Mouse (Mus musculus): ENCODE measurements at regions not wholly inside any gene's neighbourhood (a gene's known extent, or its start where the extent isn't known, plus 50 kb on each side); places are given as distances from the start of the nearest gene placed in this dataset.

GRCm38 (mm10) chr8:35964932-35965331, 199.3 kb downstream of the Gm19410 start:
- WGBS (ENCODE audit: insufficient replicate concordance): 30% methylated on average over 1 of the region's 1 CpGs
- TF ChIP-seq CTCF (IDR thresholded peaks at IDR 0.05; ENCODE audit: low read depth): no peak
- no peak for TF ChIP-seq EP300 (IDR thresholded peaks at IDR 0.05; ENCODE audit: low read depth)
- H3K4me2 ChIP-seq (ENCODE audit: low read depth): no peak overlapping the region

DNA sequence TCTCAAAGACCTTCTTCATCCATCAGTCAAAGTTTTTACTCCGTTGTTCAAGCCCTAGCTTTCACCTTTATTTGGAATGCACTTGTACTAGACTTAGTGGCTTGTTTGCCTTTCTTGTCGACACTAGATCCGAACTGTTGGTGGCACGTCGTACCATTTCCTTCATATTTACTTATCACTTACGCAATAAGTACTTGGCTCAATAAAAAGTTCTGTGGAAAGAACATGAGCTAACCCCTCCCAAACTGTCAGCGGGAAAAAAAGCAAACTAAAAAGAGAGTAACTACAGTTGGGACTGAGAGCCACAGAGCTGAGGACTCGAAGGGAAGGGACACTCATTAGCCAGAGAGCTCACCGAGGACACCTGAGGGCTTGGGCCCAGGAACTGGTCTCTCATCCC, 202.8 kb downstream of the Gm19410 start:
- Histone ChIP-seq H3K27ac (no peak overlapping the region), H3K36me3 (replicated peaks; ENCODE audit: control insufficient read depth, insufficient read depth, low read depth) (no peaks in the 10 kb centered on the region), H3K9me3 (ENCODE audit: control insufficient read depth, low read length) (no peaks in the 10 kb centered on the region), H3K27me3 (ENCODE audit: control insufficient read depth, insufficient read depth, low read length) (no peaks in the 10 kb centered on the region), H3K4me2 (ENCODE audit: low read depth) (no peak overlapping the region), H3K4me3 (ENCODE audit: insufficient read depth in 1 of 2, low read depth in 2 of 2, low read length in 2 of 2) (no peak overlapping the region), H3K9ac (replicated peaks) (no peak overlapping the region), H3K4me1 (replicated peaks; ENCODE audit: control insufficient read depth in 2 of 2, insufficient read depth in 2 of 2, low read length in 1 of 2) (no peaks in the 10 kb centered on the region)
- WGBS (ENCODE audit: insufficient replicate concordance): 60% methylated on average over 9 of the region's 9 CpGs
- TF ChIP-seq EP300 (IDR thresholded peaks at IDR 0.05; ENCODE audit: low read depth): no peak
- TF ChIP-seq CTCF (IDR thresholded peaks at IDR 0.05; ENCODE audit: low read depth): no peak
- no peak for DNase-seq (ENCODE audit: low read depth in 3 of 3, low spot score in 3 of 3)
- ATAC-seq (ENCODE audit: insufficient read depth): no peak

More at GRCm38 (mm10) chr8:35964932-35965331, 199.3 kb downstream of the Gm19410 start:
- H3K4me3 ChIP-seq (ENCODE audit: insufficient read depth in 1 of 2, low read depth in 2 of 2, low read length in 2 of 2): no peak overlapping the region
- H3K27ac ChIP-seq: no peak overlapping the region
- no peaks in the 10 kb centered on the region for H3K4me1 ChIP-seq (replicated peaks; ENCODE audit: control insufficient read depth in 2 of 2, insufficient read depth in 2 of 2, low read length in 1 of 2)
- no peak overlapping the region for H3K9ac ChIP-seq (replicated peaks)
- DNase-seq (ENCODE audit: low read depth in 3 of 3, low spot score in 3 of 3): no peak
- no peaks in the 10 kb centered on the region for H3K9me3 ChIP-seq (ENCODE audit: control insufficient read depth, low read length)
- ATAC-seq (ENCODE audit: insufficient read depth): no peak
- no peaks in the 10 kb centered on the region for H3K36me3 ChIP-seq (replicated peaks; ENCODE audit: control insufficient read depth, insufficient read depth, low read depth)
- no peaks in the 10 kb centered on the region for H3K27me3 ChIP-seq (ENCODE audit: control insufficient read depth, insufficient read depth, low read length)

DNA sequence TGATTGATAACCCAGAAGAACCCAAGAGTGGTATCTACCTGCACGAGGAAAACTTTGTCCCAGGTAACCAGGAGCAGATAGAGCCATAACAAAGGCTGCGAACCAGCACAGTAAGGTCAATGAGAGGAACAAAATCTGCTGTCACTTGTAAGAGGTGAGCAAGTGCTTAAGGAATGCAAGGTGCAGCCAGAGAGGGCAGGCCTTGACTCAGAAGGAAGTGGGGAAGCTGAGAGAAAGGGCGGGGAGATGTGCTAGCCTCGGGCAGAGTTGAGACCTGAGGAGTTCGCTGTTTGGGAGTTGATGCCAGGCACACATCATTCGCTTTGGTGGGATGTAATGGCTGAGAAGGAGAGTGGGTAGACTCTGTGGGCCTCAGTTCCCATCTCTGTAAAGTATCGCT, 205.5 kb downstream of the Gm19410 start:
- Histone ChIP-seq H3K9ac (replicated peaks) (no peak overlapping the region), H3K4me1 (replicated peaks; ENCODE audit: control insufficient read depth in 2 of 2, insufficient read depth in 2 of 2, low read length in 1 of 2) (no peaks in the 10 kb centered on the region), H3K4me3 (ENCODE audit: insufficient read depth in 1 of 2, low read depth in 2 of 2, low read length in 2 of 2) (no peak overlapping the region), H3K4me2 (ENCODE audit: low read depth) (no peak overlapping the region), H3K36me3 (replicated peaks; ENCODE audit: control insufficient read depth, insufficient read depth, low read depth) (no peaks in the 10 kb centered on the region), H3K27me3 (ENCODE audit: control insufficient read depth, insufficient read depth, low read length) (no peaks in the 10 kb centered on the region), H3K9me3 (ENCODE audit: control insufficient read depth, low read length) (no peaks in the 10 kb centered on the region), H3K27ac (no peak overlapping the region)
- TF ChIP-seq CTCF (IDR thresholded peaks at IDR 0.05; ENCODE audit: low read depth) (no peak), EP300 (IDR thresholded peaks at IDR 0.05; ENCODE audit: low read depth) (no peak)
- no peak for ATAC-seq (ENCODE audit: insufficient read depth)
- no peak for DNase-seq (ENCODE audit: low read depth in 3 of 3, low spot score in 3 of 3)
- WGBS (ENCODE audit: insufficient replicate concordance): 58% methylated on average over 7 of the region's 7 CpGs

- no peak for TF ChIP-seq EP300 (IDR thresholded peaks at IDR 0.05; ENCODE audit: low read depth)
- no peaks in the 10 kb centered on the region for H3K9me3 ChIP-seq (ENCODE audit: control insufficient read depth, low read length)
- H3K36me3 ChIP-seq (replicated peaks; ENCODE audit: control insufficient read depth, insufficient read depth, low read depth): no peaks in the 10 kb centered on the region
- no peak overlapping the region for H3K9ac ChIP-seq (replicated peaks)
- H3K27me3 ChIP-seq (ENCODE audit: control insufficient read depth, insufficient read depth, low read length): no peaks in the 10 kb centered on the region
- H3K4me1 ChIP-seq (replicated peaks; ENCODE audit: control insufficient read depth in 2 of 2, insufficient read depth in 2 of 2, low read length in 1 of 2): no peaks in the 10 kb centered on the region
- no peak overlapping the region for H3K27ac ChIP-seq
- no peak overlapping the region for H3K4me3 ChIP-seq (ENCODE audit: insufficient read depth in 1 of 2, low read depth in 2 of 2, low read length in 2 of 2)
- H3K4me2 ChIP-seq (ENCODE audit: low read depth): no peak overlapping the region
- ATAC-seq (ENCODE audit: insufficient read depth): no peak
- 55% methylated on average over 10 of the region's 10 CpGs for WGBS (ENCODE audit: insufficient replicate concordance)
- DNase-seq (ENCODE audit: low read depth in 3 of 3, low spot score in 3 of 3): no peak
Measured at GRCm38 (mm10) chr8:35974323-35975029, 208.9 kb downstream of the Gm19410 start.

DNA sequence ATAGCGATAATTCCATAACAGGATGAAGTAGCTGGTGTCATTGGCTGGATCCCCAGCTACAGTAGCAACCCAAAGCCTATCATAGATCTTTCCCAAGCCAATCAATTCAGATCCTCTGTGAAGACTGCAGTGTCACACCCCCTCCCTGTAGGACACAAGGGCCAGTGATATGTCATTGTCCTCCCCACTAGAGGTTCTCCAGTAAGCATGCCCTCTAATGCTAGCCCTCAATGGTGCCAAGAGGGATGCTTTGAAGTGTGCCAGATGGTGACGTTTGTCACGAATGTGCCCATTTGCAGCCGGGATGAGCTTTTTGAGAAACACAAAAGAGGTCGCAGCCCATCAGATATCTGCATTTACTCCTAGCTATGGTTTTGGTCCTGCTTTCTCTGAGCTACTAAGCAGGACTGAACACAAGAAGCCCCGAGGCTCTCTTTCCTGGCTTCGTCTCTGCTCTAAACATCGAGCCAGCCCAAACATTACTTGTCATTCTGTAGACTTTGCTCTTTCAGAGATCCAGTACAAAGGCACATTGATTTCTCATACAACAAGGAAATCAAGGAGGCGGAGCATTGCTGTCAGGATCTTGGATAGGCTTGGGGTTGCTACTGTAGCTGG, 214.2 kb downstream of the Gm19410 start:
- Histone ChIP-seq H3K9me3 (ENCODE audit: control insufficient read depth, low read length) (no peaks in the 10 kb centered on the region), H3K4me1 (replicated peaks; ENCODE audit: control insufficient read depth in 2 of 2, insufficient read depth in 2 of 2, low read length in 1 of 2) (no peaks in the 10 kb centered on the region), H3K4me3 (ENCODE audit: insufficient read depth in 1 of 2, low read depth in 2 of 2, low read length in 2 of 2) (no peak overlapping the region), H3K27me3 (ENCODE audit: control insufficient read depth, insufficient read depth, low read length) (no peaks in the 10 kb centered on the region), H3K4me2 (ENCODE audit: low read depth) (no peak overlapping the region), H3K9ac (replicated peaks) (no peak overlapping the region), H3K36me3 (replicated peaks; ENCODE audit: control insufficient read depth, insufficient read depth, low read depth) (no peaks in the 10 kb centered on the region), H3K27ac (no peak overlapping the region)
- TF ChIP-seq CTCF (IDR thresholded peaks at IDR 0.05; ENCODE audit: low read depth) (no peak), EP300 (IDR thresholded peaks at IDR 0.05; ENCODE audit: low read depth) (no peak)
- DNase-seq (ENCODE audit: low read depth in 3 of 3, low spot score in 3 of 3) (no peak), ATAC-seq (ENCODE audit: insufficient read depth) (no peak)
- 67% methylated on average over 9 of the region's 9 CpGs for WGBS (ENCODE audit: insufficient replicate concordance)

Data from liver, embryonic 14.5 days (tissue).